In the genomic region with DNA sequence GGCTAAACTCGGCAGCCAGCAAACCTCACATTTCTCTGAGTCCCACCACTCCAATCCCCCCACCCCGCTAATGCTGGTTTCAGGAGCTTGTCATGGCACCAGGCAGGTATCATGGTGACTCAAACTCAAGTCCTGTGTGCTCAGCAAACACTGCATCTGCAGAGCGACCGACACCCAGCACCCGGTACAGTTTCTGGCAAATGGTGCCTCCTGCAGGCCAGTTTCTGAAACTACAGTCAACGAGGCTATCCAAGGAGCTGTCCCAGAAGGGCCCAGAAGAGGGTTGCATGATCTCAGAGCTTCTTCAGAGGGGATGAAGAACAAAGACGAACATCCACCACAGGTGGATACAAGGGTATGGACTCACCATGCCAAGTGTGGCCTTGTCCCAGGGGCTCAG, we compare ENCODE assay signal across 10 mouse cellular contexts. TPM values are rescaled to one million over a fixed set of nuclear protein-coding genes. Genes with fewer than 3 reads are reported as not detected.
A peak's percentile ranks its signal among the peaks of the same experiment; 100 is the strongest.
DNase-seq lines count a peak whose midpoint lies in the region; ATAC-seq and TF ChIP-seq lines count a peak whose summit lies in the region.
"Had no signal": no experiment of that assay in that cellular context is flagged by ENCODE, and none has a peak within 500 bp of the region (broad histone marks: within the 10 kb centered on the region; RNA-seq: fewer than 3 reads in every experiment).

No protein-coding gene starts in this region.

- no peak for ATAC-seq in hindbrain, embryonic 13.5 days (ENCODE audit: low FRiP score)

- TF ChIP-seq POLR2A in lung, adult 2 months (IDR thresholded peaks at IDR 0.05; ENCODE audit: borderline replicate concordance, extremely low read depth, low read depth, low read length), result no peak

- peak; percentile 45 for DNase-seq in hindbrain, embryonic 10.5 days (ENCODE audit: low spot score)
- peak; percentile 23 for DNase-seq in right cerebral cortex, postnatal 25 days
- no peak for DNase-seq in right cerebral cortex, postnatal 4 days
- DNase-seq in adrenal gland, adult 18-20 months (ENCODE audit: low spot score in 2 of 2), result peak; percentile 37 to 72
- DNase-seq in lung, adult 2 months, result peak; percentile 29
- peak; percentile 35 to 41 for DNase-seq in thymus, postnatal 36 days
- no peak for DNase-seq in right cerebral cortex, postnatal 10 days (ENCODE audit: low spot score in 2 of 2)

- H3K27ac ChIP-seq in hindbrain, embryonic 10.5 days, result no peak overlapping the region
- no peak overlapping the region for H3K27ac ChIP-seq in hindbrain, embryonic 13.5 days
- H3K27ac ChIP-seq: embryonic facial prominence, embryonic 13.5 days; neural tube, embryonic 13.5 days had no signal

- TF ChIP-seq CTCF in lung, adult 2 months (IDR thresholded peaks at IDR 0.05; ENCODE audit: insufficient read depth, low read length), result peak; percentile 62

- no peaks in the 10 kb centered on the region for H3K27me3 ChIP-seq in hindbrain, embryonic 10.5 days (ENCODE audit: insufficient read depth, poor library complexity, severe bottlenecking)
- no peaks in the 10 kb centered on the region for H3K27me3 ChIP-seq in hindbrain, embryonic 13.5 days
- H3K27me3 ChIP-seq: embryonic facial prominence, embryonic 13.5 days; neural tube, embryonic 13.5 days had no signal

- no peak overlapping the region for H3K4me2 ChIP-seq in hindbrain, embryonic 13.5 days
- H3K4me2 ChIP-seq: embryonic facial prominence, embryonic 13.5 days; neural tube, embryonic 13.5 days had no signal

- H3K4me3 ChIP-seq in hindbrain, embryonic 10.5 days, result no peak overlapping the region
- H3K4me3 ChIP-seq in hindbrain, embryonic 13.5 days, result no peak overlapping the region
- H3K4me3 ChIP-seq in lung, adult 2 months (replicated peaks; ENCODE audit: extremely low read depth, low read depth, low read length), result no peak overlapping the region
- H3K4me3 ChIP-seq: embryonic facial prominence, embryonic 13.5 days; neural tube, embryonic 13.5 days had no signal

- WGBS in hindbrain, embryonic 10.5 days, result 49% methylated on average over 7 of the region's 7 CpGs
- WGBS in hindbrain, embryonic 13.5 days, result 49% methylated on average over 7 of the region's 7 CpGs
- 49% methylated on average over 7 of the region's 7 CpGs for WGBS in lung, adult 2 months

- peaks cover 39% of the 10 kb centered on the region for H3K36me3 ChIP-seq in hindbrain, embryonic 10.5 days
- H3K36me3 ChIP-seq in hindbrain, embryonic 13.5 days, result peaks cover 24% of the 10 kb centered on the region

- H3K4me1 ChIP-seq in hindbrain, embryonic 10.5 days (replicated peaks), result peaks cover 13% of the 10 kb centered on the region
- H3K4me1 ChIP-seq in hindbrain, embryonic 13.5 days (replicated peaks), result peaks cover under 1% of the 10 kb centered on the region
- H3K4me1 ChIP-seq in lung, adult 2 months (ENCODE audit: control insufficient read depth, insufficient read depth, low read length), result no peaks in the 10 kb centered on the region

- no peak overlapping the region for H3K9ac ChIP-seq in hindbrain, embryonic 13.5 days
- H3K9ac ChIP-seq: embryonic facial prominence, embryonic 13.5 days; neural tube, embryonic 13.5 days had no signal

- 0 out of 2 replicates have a peak, but pooled peaks cover 2% of the 10 kb centered on the region for H3K9me3 ChIP-seq in hindbrain, embryonic 10.5 days
- H3K9me3 ChIP-seq in hindbrain, embryonic 13.5 days, result no peaks in the 10 kb centered on the region
- H3K9me3 ChIP-seq: embryonic facial prominence, embryonic 13.5 days; neural tube, embryonic 13.5 days had no signal

RNA-seq across cellular contexts. Expression of a gene that starts 4.6 kb away (rescaled TPM):
- polyA plus RNA-seq in hindbrain, embryonic 10.5 days (2016; fragmentation: Nextera tagmentation; extraction: Ambion mirVana), result 14.1 and 17.3 TPM in 2 replicates
- polyA plus RNA-seq in hindbrain, embryonic 13.5 days (2015; fragmentation: Nextera tagmentation; extraction: Ambion mirVana), result 22.2 and 25.5 TPM in 2 replicates
- total RNA-seq in adrenal gland, adult 18-20 months (2021), result 10 to 100 TPM; 21.8 to 85.0 TPM
- 11.5 and 12.6 TPM in 2 replicates for polyA plus RNA-seq in lung, adult 2 months (2012; rRNA removed)

RNA-seq across cellular contexts. Expression of a gene that starts 52.2 kb away (rescaled TPM):
- polyA plus RNA-seq in hindbrain, embryonic 10.5 days (2016; fragmentation: Nextera tagmentation; extraction: Ambion mirVana), result 67.6 and 77.6 TPM in 2 replicates
- 66.5 and 67.9 TPM in 2 replicates for polyA plus RNA-seq in hindbrain, embryonic 13.5 days (2015; fragmentation: Nextera tagmentation; extraction: Ambion mirVana)
- total RNA-seq in adrenal gland, adult 18-20 months (2021), result 10 to 100 TPM; 38.7 to 48.9 TPM
- 8.9 and 11.0 TPM in 2 replicates for polyA plus RNA-seq in lung, adult 2 months (2012; rRNA removed)

Comparison
In these comparisons a context has a peak if more than half of its experiments do, and no peak if none do; other contexts are left out.
1. DNase-seq: peak in hindbrain, embryonic 10.5 days (single experiment), right cerebral cortex, postnatal 25 days (single experiment), adrenal gland, adult 18-20 months (2 of 2), lung, adult 2 months (single experiment) and thymus, postnatal 36 days (2 of 2); none in right cerebral cortex, postnatal 4 days (single experiment) and right cerebral cortex, postnatal 10 days (0 of 2).